Comparison of ENCODE assay signal across 33 mouse cellular contexts in the genomic region with DNA sequence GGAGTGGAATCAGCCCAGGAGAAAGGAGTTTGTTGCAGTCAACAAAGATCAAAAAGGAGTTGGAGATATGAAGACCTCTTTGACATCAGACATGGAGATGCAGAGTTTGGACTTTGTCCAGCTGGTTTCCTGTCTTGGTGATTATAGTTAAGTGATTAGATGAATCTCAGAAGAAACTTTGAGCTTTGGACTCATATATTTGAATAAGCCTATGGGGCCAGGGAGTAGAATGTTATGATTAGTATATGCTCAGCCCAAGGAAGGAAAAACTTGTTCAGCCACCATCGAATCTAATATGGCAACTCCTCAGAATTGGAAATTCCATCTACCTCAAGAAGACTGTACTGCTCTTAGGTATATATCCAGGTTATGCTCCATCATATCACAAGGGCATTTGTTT.
"Had no signal": no experiment of that assay in that cellular context is flagged by ENCODE, and none has a peak within 500 bp of the region (broad histone marks: within the 10 kb centered on the region; RNA-seq: fewer than 3 reads in every experiment).

No protein-coding gene starts in this region.

- H3K4me3 ChIP-seq: heart, embryonic 10.5 days; heart, embryonic 12.5 days; heart, embryonic 13.5 days; heart, embryonic 15.5 days; hindbrain, embryonic 10.5 days; hindbrain, embryonic 12.5 days; hindbrain, embryonic 13.5 days; hindbrain, embryonic 15.5 days; kidney, embryonic 15.5 days; layer of hippocampus, adult 2 months; left cerebral cortex, adult 2 months had no signal

- H3K27ac ChIP-seq: heart, embryonic 10.5 days; heart, embryonic 13.5 days; heart, embryonic 15.5 days; hindbrain, embryonic 10.5 days; hindbrain, embryonic 12.5 days; hindbrain, embryonic 13.5 days; hindbrain, embryonic 14.5 days; hindbrain, embryonic 15.5 days; hindbrain, postnatal 0 days; kidney, embryonic 15.5 days; kidney, postnatal 0 days; layer of hippocampus, adult 2 months; left cerebral cortex, adult 2 months had no signal

- H3K9ac ChIP-seq: heart, embryonic 12.5 days; heart, embryonic 13.5 days; heart, embryonic 15.5 days; hindbrain, embryonic 12.5 days; hindbrain, embryonic 13.5 days; hindbrain, embryonic 14.5 days; hindbrain, embryonic 15.5 days; kidney, embryonic 15.5 days had no signal

- H3K36me3 ChIP-seq: heart, embryonic 10.5 days; heart, embryonic 12.5 days; heart, embryonic 13.5 days; heart, embryonic 15.5 days; hindbrain, embryonic 10.5 days; hindbrain, embryonic 12.5 days; hindbrain, embryonic 13.5 days; hindbrain, embryonic 15.5 days; kidney, embryonic 15.5 days had no signal

- H3K27me3 ChIP-seq: heart, embryonic 12.5 days; heart, embryonic 13.5 days; heart, embryonic 15.5 days; hindbrain, embryonic 12.5 days; hindbrain, embryonic 13.5 days; hindbrain, embryonic 15.5 days; kidney, embryonic 15.5 days had no signal

- H3K4me1 ChIP-seq: heart, embryonic 10.5 days; heart, embryonic 12.5 days; heart, embryonic 13.5 days; heart, embryonic 15.5 days; hindbrain, embryonic 10.5 days; hindbrain, embryonic 12.5 days; hindbrain, embryonic 13.5 days; hindbrain, embryonic 15.5 days; kidney, embryonic 15.5 days had no signal

- ATAC-seq: hindbrain, embryonic 16.5 days; hindbrain, postnatal 0 days; inflammation-experienced regulatory T-cells, adult 6 months had no signal

- H3K4me2 ChIP-seq: heart, embryonic 11.5 days; heart, embryonic 12.5 days; heart, embryonic 13.5 days; heart, embryonic 15.5 days; hindbrain, embryonic 12.5 days; hindbrain, embryonic 13.5 days; hindbrain, embryonic 14.5 days; hindbrain, embryonic 15.5 days; kidney, embryonic 15.5 days had no signal

- H3K9me3 ChIP-seq: heart, embryonic 10.5 days; heart, embryonic 13.5 days; heart, embryonic 15.5 days; hindbrain, embryonic 10.5 days; hindbrain, embryonic 12.5 days; hindbrain, embryonic 13.5 days; hindbrain, embryonic 15.5 days; kidney, embryonic 15.5 days had no signal

- DNase-seq: heart, postnatal 10 days; heart, postnatal 14 days; heart, postnatal 36 days; heart, postnatal 4 days; kidney, adult 11 months; kidney, adult 18-20 months; kidney, adult 2 months; kidney, adult 8-10 months; kidney, adult 9 months; kidney, postnatal 10 days; kidney, postnatal 14 days; kidney, postnatal 25 days; kidney, postnatal 36 days; kidney, postnatal 4 days; layer of hippocampus, adult 9-11 months; layer of hippocampus, postnatal 36 days had no signal
